Mouse (Mus musculus) cerebellum, adult (tissue): ENCODE data around the gene Hspbp1.

Experiments
- ATAC-seq: cut with Nextera tagmentation; 2 replicates; pipeline ENCODE4 v1.9.2; 2017; ENCODE audit warnings: mild to moderate bottlenecking, moderate library complexity, mixed read lengths; ENCODE audit not compliant: insufficient number of reproducible peaks, low FRiP score, low TSS enrichment

Hspbp1 gene

DNA sequence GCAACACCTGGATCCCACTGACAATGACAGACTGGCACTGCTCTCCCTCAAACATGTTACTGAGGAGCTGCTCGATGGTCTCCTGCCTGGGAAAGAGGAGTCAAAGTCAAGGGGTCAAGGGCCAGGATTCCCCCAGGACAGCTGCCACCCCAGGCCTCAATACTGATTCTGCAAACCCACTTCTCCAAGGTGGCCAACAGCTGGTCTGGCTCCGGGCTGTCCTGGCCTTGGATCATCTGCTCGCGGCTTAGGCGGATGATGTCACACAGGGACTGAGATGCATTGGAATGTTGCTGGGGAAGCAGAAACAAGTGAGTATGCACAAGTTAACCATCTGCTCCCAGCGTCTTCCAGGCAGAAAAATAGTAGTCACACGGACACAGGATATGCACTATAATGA, 42.9 kb downstream of the Hspbp1 start:
- no peak for ATAC-seq

DNA sequence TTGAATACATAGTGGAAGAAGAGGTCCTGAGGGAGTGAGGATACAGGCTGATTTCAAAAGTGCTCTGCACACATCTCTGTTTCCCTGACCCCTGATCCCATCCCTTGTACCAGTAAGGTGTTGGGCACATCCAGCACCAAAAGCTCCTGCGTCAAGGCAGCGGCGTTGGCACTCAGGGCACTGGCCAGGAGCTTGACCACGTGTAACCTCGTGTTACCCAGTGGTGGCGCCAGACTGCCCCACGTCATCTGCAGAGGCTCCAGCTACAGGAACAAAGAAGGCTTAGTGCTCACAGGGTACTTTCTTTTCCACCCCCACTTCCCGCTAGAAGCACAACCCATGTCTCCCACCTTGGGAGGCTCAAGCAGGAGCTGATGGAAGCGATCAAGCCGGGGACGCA, 43.7 kb downstream of the Hspbp1 start:
- ATAC-seq: no peak

DNA sequence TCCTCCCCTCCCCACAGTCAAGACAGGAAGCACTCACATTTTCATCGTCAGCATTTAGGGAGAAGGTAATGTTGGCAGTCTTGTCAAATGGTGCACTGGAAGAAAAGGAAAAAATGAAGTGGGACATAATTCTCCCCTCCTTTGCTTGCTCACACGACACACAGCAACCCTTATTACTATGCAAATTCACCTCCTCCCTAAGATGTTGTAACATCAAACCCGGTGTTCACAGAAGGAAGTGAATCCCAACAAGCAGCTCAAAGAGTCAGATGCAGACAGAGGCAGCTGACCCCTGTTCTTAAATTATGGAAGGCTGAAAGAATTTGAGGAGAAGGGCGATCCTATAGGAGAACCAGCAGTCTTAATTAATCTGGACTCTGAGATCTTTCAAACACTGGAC, 48.7 kb downstream of the Hspbp1 start:
- ATAC-seq: no peak

DNA sequence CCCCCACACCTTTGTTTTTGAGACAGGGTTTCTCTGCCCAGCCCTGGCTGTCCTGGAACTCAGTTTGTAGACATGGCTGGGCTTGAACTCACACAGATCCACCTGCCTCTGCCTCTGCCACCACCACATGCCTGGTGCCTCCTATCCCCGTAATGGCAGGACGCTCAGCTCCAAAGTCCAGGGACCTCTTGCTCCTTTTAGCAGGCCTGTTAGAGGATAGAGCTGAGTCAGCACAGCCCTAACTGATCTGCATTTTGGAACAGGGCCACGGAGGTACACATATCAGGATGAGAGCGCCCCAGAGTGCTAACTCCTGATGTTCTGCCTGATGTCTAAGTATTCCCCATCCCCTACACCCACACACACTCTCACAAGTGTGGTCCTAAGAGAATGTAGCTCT, 53.8 kb downstream of the Hspbp1 start, which contains the start of gene Tmem86b:
Tmem86b (minus strand) TSS at position 392 of the 400 bp plus-strand sequence.
- ATAC-seq: no peak

DNA sequence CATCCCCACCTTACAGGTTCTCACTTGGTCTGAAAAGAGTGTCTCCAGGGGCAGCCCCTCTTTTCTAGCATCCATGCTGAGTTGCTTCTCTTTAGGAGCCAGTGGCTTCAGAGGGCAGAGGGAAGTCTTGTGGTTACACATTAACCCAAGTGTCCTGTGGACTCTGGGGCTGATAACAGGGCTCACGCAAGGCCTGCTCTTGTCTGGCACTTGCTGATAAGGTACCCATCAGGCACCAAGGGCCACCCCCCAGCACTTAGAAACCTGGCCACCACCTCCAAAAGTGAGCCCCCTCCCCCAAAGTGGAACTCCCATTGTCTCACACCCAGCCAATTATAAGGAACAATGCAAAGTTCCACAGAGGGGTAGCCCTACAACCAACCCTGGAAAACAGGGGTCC, 54.7 kb downstream of the Hspbp1 start:
- ATAC-seq: no peak

DNA sequence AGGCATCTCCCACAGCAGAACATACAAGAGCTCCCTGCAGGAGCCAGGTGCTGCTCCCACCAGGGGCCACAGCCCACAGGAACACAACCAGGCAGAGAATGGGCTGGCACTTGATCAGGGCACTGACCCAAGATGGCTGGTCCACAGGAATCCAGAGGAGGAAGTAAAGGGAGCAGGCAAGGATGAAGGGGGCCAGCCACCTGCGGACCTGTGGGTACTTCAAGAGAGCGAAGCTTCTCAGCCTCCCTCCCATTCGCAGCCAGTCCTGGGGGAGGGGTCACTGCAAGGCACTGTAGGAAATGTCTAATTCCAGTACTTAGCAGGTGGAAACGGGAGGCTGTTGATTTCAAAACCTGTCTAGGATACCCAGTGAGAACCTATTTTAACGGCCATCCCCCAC, 55.3 kb downstream of the Hspbp1 start:
- no peak for ATAC-seq

DNA sequence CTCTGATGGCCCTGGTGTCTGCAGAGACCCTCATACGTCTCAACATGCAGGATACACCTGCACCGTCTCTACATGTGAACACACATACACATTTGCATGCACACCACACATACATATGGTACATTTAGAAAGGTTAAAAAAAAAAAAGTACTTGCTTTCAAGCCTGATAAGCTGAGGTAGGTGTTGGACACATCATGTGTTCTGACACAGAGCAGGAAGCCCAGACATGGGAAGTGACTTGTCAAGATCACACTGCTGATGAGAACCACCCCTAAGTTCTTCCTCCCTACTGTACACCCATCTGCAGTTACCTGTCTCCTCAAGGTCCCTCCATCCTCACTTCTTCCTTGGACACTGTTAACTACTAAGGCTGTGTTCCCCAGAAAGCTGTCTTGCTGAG, 58.9 kb downstream of the Hspbp1 start:
- ATAC-seq: no peak

DNA sequence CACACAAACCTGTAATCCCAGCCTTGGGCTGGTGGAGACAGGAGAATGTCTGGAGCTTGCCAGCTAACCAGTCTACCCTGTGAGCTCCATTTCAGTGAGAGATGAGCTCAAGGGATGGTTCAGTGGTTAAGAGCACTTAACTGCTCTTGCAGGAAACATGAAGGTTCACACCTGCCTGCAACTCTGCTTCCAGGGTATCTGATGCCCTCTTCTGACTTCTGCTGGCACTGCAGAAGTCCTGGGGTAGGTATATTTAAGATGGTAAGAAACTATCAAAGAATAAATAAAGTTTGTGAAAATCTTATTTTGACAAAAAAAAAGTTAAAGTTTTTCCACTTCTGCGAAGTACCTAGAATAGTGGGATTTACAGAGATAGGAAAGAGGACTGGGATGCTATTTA, 60.5 kb downstream of the Hspbp1 start:
- ATAC-seq: no peak

DNA sequence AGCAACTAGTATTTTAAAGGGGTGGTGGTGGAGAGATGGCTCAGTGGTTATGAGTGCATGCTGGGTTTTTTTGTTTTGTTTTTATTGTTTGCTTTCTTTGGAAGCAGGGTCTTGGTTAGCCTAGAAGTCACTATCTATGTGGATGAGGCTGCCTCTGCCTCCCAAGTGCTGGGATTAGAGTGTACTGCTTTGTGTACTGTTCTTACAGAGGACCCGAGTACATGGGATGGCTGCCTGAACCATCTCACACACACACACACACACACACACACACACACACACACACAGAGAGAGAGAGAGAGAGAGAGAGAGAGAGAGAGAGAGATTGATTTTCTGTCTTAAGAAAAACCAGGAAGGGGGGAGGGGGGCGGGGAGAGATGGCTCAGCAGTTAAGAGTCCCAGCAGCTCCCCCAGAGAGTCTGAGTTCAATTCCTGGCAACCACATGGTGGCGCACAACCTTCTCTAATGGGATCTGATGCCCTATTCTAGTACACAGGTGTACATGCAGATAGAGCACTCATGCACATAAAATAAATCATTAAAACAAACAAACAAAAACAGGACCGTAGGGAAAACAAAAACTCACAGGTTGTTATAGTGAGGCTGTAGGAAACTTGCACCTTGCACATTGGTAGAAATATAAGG, 61.2 kb downstream of the Hspbp1 start:
- no peak for ATAC-seq

DNA sequence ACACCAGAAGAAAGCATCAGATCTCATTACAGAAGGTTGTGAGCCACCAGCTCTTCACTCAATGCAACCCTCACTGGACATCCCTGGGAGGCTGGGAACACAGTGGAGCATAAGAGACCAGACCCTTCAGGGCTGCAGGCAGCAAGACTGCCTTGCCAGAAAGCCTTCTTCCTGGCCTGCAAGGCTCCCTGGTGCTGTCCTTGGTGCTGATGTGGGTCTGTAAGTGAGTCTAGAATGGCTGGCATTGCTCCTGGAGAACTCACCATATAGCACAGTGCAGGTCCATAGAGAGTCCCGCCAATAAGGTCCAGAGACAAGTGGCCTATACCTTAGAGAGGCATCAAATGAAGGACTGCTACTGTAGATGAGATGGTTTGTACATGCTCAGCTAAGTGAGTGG, 64.9 kb downstream of the Hspbp1 start:
- ATAC-seq: no peak

DNA sequence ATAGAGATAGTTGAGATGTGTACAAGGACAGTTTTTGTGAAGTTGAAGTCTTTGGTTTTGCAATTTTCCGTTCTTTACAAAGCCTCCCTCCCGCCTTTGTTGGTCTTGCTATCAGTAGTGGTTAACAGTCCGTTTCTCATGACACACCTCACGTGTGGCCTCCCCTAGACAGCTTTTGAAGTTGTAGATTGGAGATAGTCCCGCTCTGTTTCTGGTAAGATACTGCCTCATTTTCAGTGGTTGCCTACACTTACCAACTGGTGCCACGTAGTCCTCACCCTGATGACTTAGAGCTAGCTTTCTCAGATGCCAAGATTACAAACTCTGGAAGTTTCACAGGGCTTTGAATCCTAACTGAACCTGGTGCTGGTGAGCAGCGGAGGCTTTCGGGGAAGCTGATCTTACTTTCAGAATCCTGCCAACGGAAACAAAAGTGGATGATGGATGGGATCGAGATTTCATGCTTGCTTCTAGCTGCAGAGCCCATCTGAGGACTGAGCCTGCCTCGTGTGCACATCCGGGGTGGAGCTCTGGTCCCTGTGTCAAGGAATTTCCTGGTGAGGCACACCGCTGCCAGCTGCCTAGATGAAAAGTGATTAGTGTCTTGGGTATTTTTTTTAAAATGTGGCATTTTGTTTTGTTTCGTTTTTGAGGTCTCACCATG, 71.0 kb downstream of the Hspbp1 start:
- no peak for ATAC-seq

DNA sequence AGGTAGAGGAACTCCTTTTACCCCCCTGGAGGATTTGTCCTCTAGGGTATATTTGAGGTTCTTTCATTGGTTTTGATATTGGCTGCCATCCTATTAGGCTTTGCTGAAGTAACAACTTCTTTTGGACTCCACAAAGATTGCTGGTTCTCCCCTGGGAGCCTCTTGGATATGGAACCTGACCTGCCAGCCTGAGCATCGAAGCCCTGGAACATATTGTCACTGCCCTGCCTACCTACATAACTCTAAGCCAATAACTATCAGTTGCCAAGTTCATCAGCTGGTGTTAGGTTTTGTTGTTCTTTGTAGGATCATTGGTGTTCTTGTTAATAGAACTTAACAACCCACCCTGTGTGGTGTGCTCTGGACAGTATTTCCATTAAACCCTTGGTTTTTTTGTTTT, 71.9 kb downstream of the Hspbp1 start:
- no peak for ATAC-seq

DNA sequence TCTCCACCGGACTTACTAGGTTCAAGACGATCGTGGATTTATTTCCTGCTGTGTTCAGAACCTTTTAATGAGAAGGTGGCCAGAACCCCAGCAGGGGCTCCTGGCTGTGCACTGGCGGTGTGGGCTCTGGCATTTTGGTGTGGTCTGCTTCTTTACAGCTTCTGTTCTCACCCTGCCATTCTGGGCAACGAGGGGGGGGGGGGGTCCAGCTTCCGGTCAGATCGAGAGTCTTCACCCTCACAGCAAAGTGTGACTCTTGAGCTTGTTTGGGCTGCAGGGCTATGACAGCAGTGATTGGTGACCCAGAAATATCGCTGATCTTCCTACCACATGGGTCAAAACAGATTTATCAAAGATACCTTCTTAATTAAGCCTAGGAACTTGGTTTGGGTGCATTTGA, 72.5 kb downstream of the Hspbp1 start:
- no peak for ATAC-seq

DNA sequence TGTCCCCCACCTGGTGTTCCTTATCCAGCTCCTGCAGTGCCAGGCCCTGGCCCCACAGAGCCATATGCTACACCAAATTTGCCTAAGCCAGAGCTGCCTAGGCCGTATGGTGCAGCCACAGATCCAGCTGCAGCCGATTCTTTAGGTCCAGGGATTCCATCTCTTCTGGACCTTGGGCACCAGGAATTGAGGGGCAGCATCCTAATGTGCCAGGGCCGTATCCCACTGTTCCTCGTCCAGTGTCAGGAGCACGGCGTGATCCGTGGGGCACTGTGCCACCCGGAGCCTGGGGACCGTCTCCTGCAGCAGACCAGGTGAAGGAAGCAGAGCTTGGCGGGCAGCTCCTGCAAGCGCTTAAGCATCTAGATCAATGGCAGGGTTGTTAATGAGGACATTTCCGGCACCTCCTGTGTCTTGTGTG, 72.9 kb downstream of the Hspbp1 start:
- peak; percentile 70; the same call in 1 of the 2 replicates for ATAC-seq

DNA sequence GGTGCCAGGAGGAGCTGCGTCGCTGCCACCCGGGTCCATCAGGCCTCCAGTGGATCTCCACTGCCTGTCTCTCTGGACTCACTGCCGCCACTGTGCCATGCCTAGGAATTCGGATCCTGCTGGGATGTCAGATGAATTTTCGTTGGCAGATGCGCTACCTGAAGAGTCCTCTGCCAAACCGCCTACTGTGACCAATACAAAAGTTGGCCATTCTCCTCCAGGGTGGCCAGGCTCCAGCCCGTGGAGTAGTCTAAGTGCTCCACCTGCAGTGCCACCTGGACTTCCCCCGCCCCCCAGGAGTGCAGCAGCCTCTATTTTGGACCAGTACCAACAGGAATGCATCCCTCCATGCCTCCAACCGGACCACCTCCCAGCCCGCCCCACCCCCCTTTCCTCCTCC, 73.4 kb downstream of the Hspbp1 start:
- peak; percentile 77; the same call in 1 of the 2 replicates for ATAC-seq
